In the genomic region with DNA sequence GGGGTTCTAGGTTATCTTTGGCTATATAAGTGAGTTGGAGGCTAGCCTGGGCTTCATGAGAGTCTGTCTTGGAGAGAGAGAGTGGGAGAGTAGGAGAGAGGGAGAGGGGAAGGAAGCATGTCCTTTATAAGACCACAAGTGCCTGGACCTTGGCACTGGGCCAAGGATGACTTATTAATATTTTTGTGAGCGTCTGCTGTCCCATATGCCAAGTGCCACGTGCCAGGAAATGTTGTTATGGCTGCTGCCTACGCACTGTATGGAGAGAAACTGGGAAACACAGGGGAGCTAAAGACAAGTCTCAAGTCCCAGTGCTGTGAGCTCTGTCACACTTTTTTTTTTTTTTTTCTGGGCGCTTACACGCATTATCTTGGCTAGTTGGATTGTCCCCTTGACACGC, we compare ENCODE assay signal across 19 mouse cellular contexts. TPM values are rescaled to one million over a fixed set of nuclear protein-coding genes. Genes with fewer than 3 reads are reported as not detected.
DNase-seq lines count a peak whose midpoint lies in the region; ATAC-seq and TF ChIP-seq lines count a peak whose summit lies in the region.
"Had no signal": no experiment of that assay in that cellular context is flagged by ENCODE, and none has a peak within 500 bp of the region (broad histone marks: within the 10 kb centered on the region; RNA-seq: fewer than 3 reads in every experiment).

No protein-coding gene starts in this region.

- intact Hi-C loops in gastrocnemius, adult 2 months (cut with DNase I) = no loop called here

- DNase-seq in adrenal gland, postnatal 36 days = peak; percentile 44 to 56
- no peak for DNase-seq in adrenal gland, adult 2 months
- peak; percentile 65 for DNase-seq in 416B (ENCODE audit: low read depth)
- DNase-seq in cerebellum, adult 9-10 months = peak; percentile 98
- DNase-seq in thymus, postnatal 14 days = no peak
- no peak for DNase-seq in gastrocnemius, adult 2 months
- DNase-seq in spleen, postnatal 14 days (ENCODE audit: low spot score in 2 of 2) = no peak
- DNase-seq: embryo, embryonic 11 days; heart, postnatal 4 days; lung, postnatal 10 days; thymus, adult 18-20 months had no signal

- peak; percentile 52 for ATAC-seq in cerebellum, adult (ENCODE audit: insufficient number of reproducible peaks, low FRiP score, low TSS enrichment)
- ATAC-seq: activated CD4-positive, CD25-positive, alpha-beta regulatory T cell, adult 4 months; forebrain, embryonic 13.5 days; intestine, embryonic 15.5 days had no signal

- H3K27ac ChIP-seq in gastrocnemius, adult 2 months = no peak overlapping the region
- H3K27ac ChIP-seq: forebrain, embryonic 13.5 days; heart, embryonic 10.5 days; hindbrain, embryonic 15.5 days; intestine, embryonic 15.5 days; midbrain, embryonic 12.5 days had no signal

- TF ChIP-seq CTCF in gastrocnemius, adult 2 months (IDR thresholded peaks at IDR 0.05) = no peak

- H3K4me3 ChIP-seq in gastrocnemius, adult 2 months = no peak overlapping the region
- H3K4me3 ChIP-seq: forebrain, embryonic 13.5 days; heart, embryonic 10.5 days; hindbrain, embryonic 15.5 days; intestine, embryonic 15.5 days; midbrain, embryonic 12.5 days had no signal

RNA-seq across cellular contexts. Expression of a gene that starts 15.1 kb away (rescaled TPM):
- total RNA-seq in adrenal gland, postnatal 36 days (2021) = 100 to 1,000 TPM; 112 to 175 TPM
- total RNA-seq in adrenal gland, adult 2 months (2021) = 100 to 1,000 TPM; 109 to 185 TPM
- polyA plus RNA-seq in adrenal gland, adult 2 months (2012; rRNA removed) = 737 and 1,088 TPM in 2 replicates
- under 1 TPM; 0.59 to 0.64 TPM for total RNA-seq in gastrocnemius, adult 2 months (2021)
- total RNA-seq: G1E had no signal
- polyA plus RNA-seq: G1E had no signal

Comparison
In these comparisons a context has a peak if more than half of its experiments do, and no peak if none do; other contexts are left out.
1. DNase-seq: peak in adrenal gland, postnatal 36 days (2 of 2), 416B (single experiment) and cerebellum, adult 9-10 months (single experiment); none in adrenal gland, adult 2 months (single experiment), thymus, postnatal 14 days (single experiment), gastrocnemius, adult 2 months (single experiment) and spleen, postnatal 14 days (0 of 2).
2. RNA of a gene that starts 15.1 kb away (total RNA-seq): 109 to 185 TPM in adrenal gland, adult 2 months and 112 to 175 TPM in adrenal gland, postnatal 36 days; 0.59 to 0.64 TPM in gastrocnemius, adult 2 months; every median in the first group is over 10 times any median in the second.